Mouse (Mus musculus): ENCODE results near the gene Cdc42ep4.

Cdc42ep4 gene

DNA sequence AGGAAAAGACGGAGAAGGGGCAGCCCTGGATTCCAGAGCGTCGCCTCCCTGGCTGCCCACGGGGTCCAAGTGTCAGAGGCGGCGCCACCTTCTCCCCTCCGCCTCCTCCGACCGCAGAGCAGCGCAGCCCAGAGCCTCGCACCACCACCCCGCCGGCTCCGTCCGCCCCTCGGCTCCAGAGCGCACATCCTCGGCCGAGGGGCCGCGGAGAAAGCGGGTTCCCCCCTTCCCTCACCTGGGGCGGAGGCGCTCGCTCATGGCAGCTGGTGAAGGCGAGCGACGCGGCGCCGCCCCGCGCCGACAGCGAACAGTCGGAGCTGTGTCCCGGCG lies 68.1 kb downstream of the Cdc42ep4 start:
- no peak for DNase-seq (ENCODE audit: low read depth)

DNA sequence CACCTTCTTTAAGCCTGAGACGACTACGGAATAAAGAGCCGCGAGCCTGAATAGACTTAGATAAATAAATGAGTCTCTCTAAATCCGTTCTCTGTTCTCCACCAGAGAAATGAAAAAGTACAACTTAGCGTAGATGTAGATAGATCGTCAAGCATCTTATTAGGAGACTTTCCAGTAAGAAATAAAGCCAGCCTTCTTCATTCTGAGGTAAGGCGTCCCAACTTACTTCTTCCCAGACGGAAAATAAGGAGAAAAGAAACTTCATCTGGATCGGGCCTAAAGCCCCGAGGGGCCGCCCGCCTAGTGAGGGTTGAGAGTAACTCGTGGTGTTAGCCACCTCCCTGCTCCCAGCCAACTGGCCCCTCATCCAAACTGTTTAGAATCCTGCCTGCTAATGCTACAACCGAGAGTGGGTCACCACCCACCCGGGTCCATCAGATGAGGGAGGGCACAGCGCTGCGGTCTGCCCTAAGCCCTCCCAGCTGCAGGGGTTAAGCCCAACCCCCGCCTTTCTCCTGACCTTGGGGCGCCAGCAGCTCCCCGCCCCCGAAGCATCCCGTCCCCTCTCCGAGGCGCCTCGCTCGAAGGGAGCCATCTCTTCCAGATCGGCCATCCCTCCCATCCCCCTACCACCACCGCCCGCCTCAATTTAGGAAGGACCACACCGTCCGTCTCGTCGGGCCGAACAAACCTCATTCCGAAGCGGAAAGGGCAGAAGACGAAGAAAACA lies 68.6 kb downstream of the Cdc42ep4 start:
- DNase-seq (ENCODE audit: low read depth): no peak

DNA sequence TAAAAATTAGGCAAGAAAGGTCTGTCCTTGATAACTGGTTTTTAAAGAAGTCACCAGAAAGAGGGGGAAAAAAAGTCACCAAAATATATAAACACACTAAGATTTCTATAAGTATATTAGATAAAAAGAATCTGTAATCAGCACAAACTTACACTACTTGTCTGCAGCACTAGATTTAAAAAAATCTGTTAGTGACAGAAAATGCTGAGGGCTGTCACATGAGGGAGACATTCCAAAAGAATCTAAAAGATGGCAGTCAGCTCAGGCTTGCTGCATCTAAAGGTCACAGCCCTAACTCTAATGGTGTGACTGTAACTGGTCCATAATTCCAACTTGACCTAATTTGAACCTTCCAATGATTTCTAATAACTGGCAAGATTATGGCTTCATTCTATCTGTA lies 69.7 kb downstream of the Cdc42ep4 start:
- no peak for DNase-seq (ENCODE audit: low read depth)

DNA sequence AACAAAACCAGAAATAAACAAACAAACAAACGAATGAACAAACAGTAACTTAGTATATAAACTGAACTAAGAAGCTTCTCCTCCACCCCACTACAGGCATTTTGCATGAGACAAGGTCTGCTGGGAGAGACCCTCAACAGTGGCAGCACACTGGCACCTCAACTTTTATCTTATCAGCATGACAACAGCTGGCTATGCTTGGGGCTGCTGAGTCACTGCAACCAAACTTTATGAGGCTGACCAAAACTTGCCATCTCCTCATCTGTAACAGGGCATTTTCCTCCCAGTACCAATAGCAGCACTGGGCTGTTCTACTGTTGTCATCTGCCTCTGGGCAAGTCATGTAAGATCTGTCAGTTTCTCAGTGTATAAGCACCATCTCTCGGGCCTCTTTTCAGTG lies 70.7 kb downstream of the Cdc42ep4 start:
- no peak for DNase-seq (ENCODE audit: low read depth)

DNA sequence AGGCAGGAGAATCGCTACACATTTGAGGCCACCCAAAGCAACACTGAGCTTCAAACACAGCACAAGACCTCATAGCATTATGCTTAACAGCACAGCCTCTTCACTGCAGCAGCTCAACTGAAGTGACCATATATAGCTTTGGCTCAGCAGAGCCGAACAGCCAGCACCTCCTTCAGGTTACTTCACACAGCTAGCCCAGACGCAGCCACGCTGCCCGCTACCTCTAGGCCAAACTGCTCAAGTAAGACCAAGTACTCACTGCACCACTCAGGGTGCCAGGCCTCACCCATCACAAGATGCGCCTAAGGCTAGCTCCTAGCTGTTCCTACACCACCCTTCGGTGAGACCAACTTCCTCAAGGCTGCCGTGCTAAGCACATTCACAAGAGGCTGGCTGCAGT lies 73.3 kb downstream of the Cdc42ep4 start:
- no peak for DNase-seq (ENCODE audit: low read depth)

DNA sequence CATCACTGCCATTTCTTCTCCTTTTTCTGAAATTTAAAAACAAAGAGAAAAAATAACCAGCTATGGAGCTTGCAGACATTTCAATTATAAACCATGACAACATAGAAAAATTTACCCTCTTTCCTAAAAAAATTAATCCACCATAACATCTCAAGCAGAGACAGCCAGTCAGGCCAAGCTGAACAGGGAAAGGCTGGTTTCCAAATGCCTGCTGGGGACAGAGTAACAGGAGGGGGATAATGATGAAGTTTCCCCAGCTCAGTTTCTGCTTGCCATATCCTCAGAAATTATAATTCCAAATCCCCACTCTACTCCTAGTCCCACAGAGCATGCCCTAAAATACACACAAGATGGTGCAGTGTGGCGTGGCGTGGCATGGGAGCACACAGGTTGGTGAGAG lies 74.3 kb downstream of the Cdc42ep4 start:
- no peak for DNase-seq (ENCODE audit: low read depth)
